ENCODE assay signal across 8 mouse cellular contexts in genomic region chr7:78924300-78924699, GRCm38 (mm10). TPM values are rescaled to one million over a fixed set of nuclear protein-coding genes. Genes with fewer than 3 reads are reported as not detected.
A peak's percentile ranks its signal among the peaks of the same experiment; 100 is the strongest.
DNase-seq lines count a peak whose midpoint lies in the region; ATAC-seq and TF ChIP-seq lines count a peak whose summit lies in the region.

No protein-coding gene starts in this region.

- peaks cover 0 to 2% of the 10 kb centered on the region in 2 experiments; a peak in 2 of 4 replicates for H3K36me3 ChIP-seq in MEL (ENCODE audit: control insufficient read depth in 1 of 2, insufficient read depth in 2 of 2, low read length in 2 of 2)
- H3K36me3 ChIP-seq in limb, embryonic 15.5 days, result no peaks in the 10 kb centered on the region

- H3K27me3 ChIP-seq in MEL (ENCODE audit: control insufficient read depth in 1 of 2, insufficient read depth in 2 of 2, low read length in 2 of 2), result no peaks in the 10 kb centered on the region
- no peaks in the 10 kb centered on the region for H3K27me3 ChIP-seq in limb, embryonic 15.5 days

- peaks cover 0 to 6% of the 10 kb centered on the region in 2 experiments; a peak in 2 of 4 replicates for H3K4me1 ChIP-seq in MEL (ENCODE audit: control insufficient read depth in 1 of 2, insufficient read depth in 2 of 2, low read length in 2 of 2)
- H3K4me1 ChIP-seq in limb, embryonic 15.5 days, result peaks cover 15% of the 10 kb centered on the region

- no peak for TF ChIP-seq EP300 in MEL (IDR thresholded peaks at IDR 0.05; ENCODE audit: low read depth in 1 of 2, low read length in 2 of 2)

- 0 out of 2 replicates have a peak, but pooled peaks have one; percentile 13 for ATAC-seq in limb, embryonic 15.5 days (ENCODE audit: insufficient number of reproducible peaks, low FRiP score, low TSS enrichment, low read depth)

- H3K79me2 ChIP-seq in MEL (ENCODE audit: control insufficient read depth, insufficient read depth, low read length, poor library complexity), result no peaks in the 10 kb centered on the region

- H3K27ac ChIP-seq in MEL (ENCODE audit: control insufficient read depth, low read depth, low read length), result no peak overlapping the region
- peak overlapping the region; percentile 82; the same call in 1 of the 2 replicates for H3K27ac ChIP-seq in limb, embryonic 15.5 days

- DNase-seq in 416B (ENCODE audit: low read depth), result peak; percentile 79
- peak; percentile 78 for DNase-seq in MEL (ENCODE audit: low read depth, low spot score)
- DNase-seq in cerebellum, adult 8-10 months, result peak; percentile 46
- DNase-seq in forelimb bud, embryonic 11.5 days (ENCODE audit: low read depth, low spot score), result peak; percentile 86
- peak; percentile 70 for DNase-seq in kidney, adult 9 months
- DNase-seq in naive thymus-derived CD4-positive, alpha-beta T cell, adult 2 months (ENCODE audit: low read depth), result peak; percentile 74
- peak; percentile 83 for DNase-seq in testis, postnatal 10 days (ENCODE audit: low spot score)

- peak; percentile 75 to 92 (median 88) for TF ChIP-seq CTCF in MEL (IDR thresholded peaks at IDR 0.05 in 2 of 3, conservative IDR thresholded peaks at IDR 0.05 in 1 of 3; ENCODE audit: control insufficient read depth in 1 of 3, insufficient read depth in 1 of 3, low read depth in 2 of 3, low read length in 3 of 3, poor library complexity in 1 of 3, severe bottlenecking in 1 of 3)

- no peak overlapping the region for H3K4me2 ChIP-seq in limb, embryonic 15.5 days

- no peak for TF ChIP-seq POLR2A in MEL (IDR thresholded peaks at IDR 0.05; ENCODE audit: control insufficient read depth in 1 of 2, insufficient read depth in 1 of 2, low read depth in 1 of 2, low read length in 2 of 2, poor library complexity in 1 of 2)

- no peak overlapping the region for H3K9ac ChIP-seq in MEL (ENCODE audit: control insufficient read depth, low read depth, low read length, poor library complexity, severe bottlenecking)
- no peak overlapping the region for H3K9ac ChIP-seq in limb, embryonic 15.5 days

- no peak overlapping the region for H3K4me3 ChIP-seq in MEL (ENCODE audit: control insufficient read depth in 1 of 2, insufficient read depth in 1 of 2, low read depth in 2 of 2, low read length in 2 of 2)
- H3K4me3 ChIP-seq in limb, embryonic 15.5 days, result no peak overlapping the region

- peak; percentile 93 for TF ChIP-seq RAD21 in MEL (IDR thresholded peaks at IDR 0.05; ENCODE audit: low read depth, low read length)

- H3K9me3 ChIP-seq in MEL (replicated peaks; ENCODE audit: insufficient read depth, low read length), result no peaks in the 10 kb centered on the region
- no peaks in the 10 kb centered on the region for H3K9me3 ChIP-seq in limb, embryonic 15.5 days

- 11% methylated on average over 6 of the region's 6 CpGs for WGBS in limb, embryonic 15.5 days

TF ChIP-seq in MEL, 35 proteins besides CTCF, POLR2A, EP300 and RAD21:
- TF ChIP-seq SMC3 (IDR thresholded peaks at IDR 0.05; ENCODE audit: low read depth, low read length), result peak; percentile 91
- TF ChIP-seq USF2 (IDR thresholded peaks at IDR 0.05; ENCODE audit: borderline replicate concordance in 1 of 2, insufficient read depth in 1 of 2, low read depth in 1 of 2, low read length in 2 of 2), result no peak
- no peak for TF ChIP-seq UBTF (IDR thresholded peaks at IDR 0.05; ENCODE audit: borderline replicate concordance, insufficient read depth, low read depth, low read length)
- TF ChIP-seq NRF1 (IDR thresholded peaks at IDR 0.05; ENCODE audit: insufficient read depth, low read depth, low read length, poor library complexity, severe bottlenecking), result no peak
- peak; percentile 78 for TF ChIP-seq ZC3H11A (IDR thresholded peaks at IDR 0.05; ENCODE audit: low read depth, low read length)
- TF ChIP-seq ZKSCAN1 (IDR thresholded peaks at IDR 0.05; ENCODE audit: low read depth, low read length), result no peak
- TF ChIP-seq SIN3A (IDR thresholded peaks at IDR 0.05; ENCODE audit: low read length), result no peak
- TF ChIP-seq MAZ (IDR thresholded peaks at IDR 0.05; ENCODE audit: low read depth, low read length), result no peak
- no peak for TF ChIP-seq GABPA (IDR thresholded peaks at IDR 0.05; ENCODE audit: low read depth, low read length)
TF ChIP-seq in MEL: peak in this region for 2.

RNA-seq across cellular contexts. Expression of gene Isg20, which starts 11.1 kb away (rescaled TPM):
- 63.1 and 70.3 TPM in 2 replicates for total RNA-seq in MEL (2012; rRNA removed)
- polyA plus RNA-seq in MEL (2012; ENCODE audit: insufficient read depth in 1 of 2, insufficient read length in 2 of 2, low read depth in 1 of 2, low replicate concordance in 2 of 2, missing spikeins in 1 of 2), result 100 to 1,000 TPM; 105 to 240 TPM
- polyA plus RNA-seq in limb, embryonic 15.5 days (2015; fragmentation: Nextera tagmentation; extraction: Ambion mirVana), result 3.9 and 4.1 TPM in 2 replicates

RNA-seq across cellular contexts. Expression of gene Aen, which starts 28.6 kb away (rescaled TPM):
- total RNA-seq in MEL (2012; rRNA removed), result 72.5 and 95.9 TPM in 2 replicates
- polyA plus RNA-seq in MEL (2012; ENCODE audit: insufficient read depth in 1 of 2, insufficient read length in 2 of 2, low read depth in 1 of 2, low replicate concordance in 2 of 2, missing spikeins in 1 of 2), result 10 to 100 TPM in 1 of 2 experiments, not detected in 1; 97.7 TPM
- 38.7 and 41.8 TPM in 2 replicates for polyA plus RNA-seq in limb, embryonic 15.5 days (2015; fragmentation: Nextera tagmentation; extraction: Ambion mirVana)

Comparison
In these comparisons a context has a peak if more than half of its experiments do, and no peak if none do; other contexts are left out.
1. RNA of gene Isg20, which starts 11.1 kb away (polyA plus RNA-seq): 105 to 240 TPM in MEL; 3.9 to 4.1 TPM in limb, embryonic 15.5 days; every median in the first group is over 10 times any median in the second.
2. Peak in every context shown above with its lines, with median percentiles within 50 percentile points of each other: DNase-seq.